Mouse (Mus musculus): Measurements from ENCODE around the gene Ist1.
A peak's percentile ranks its signal among the peaks of the same experiment; 100 is the strongest.

Ist1 gene

DNA sequence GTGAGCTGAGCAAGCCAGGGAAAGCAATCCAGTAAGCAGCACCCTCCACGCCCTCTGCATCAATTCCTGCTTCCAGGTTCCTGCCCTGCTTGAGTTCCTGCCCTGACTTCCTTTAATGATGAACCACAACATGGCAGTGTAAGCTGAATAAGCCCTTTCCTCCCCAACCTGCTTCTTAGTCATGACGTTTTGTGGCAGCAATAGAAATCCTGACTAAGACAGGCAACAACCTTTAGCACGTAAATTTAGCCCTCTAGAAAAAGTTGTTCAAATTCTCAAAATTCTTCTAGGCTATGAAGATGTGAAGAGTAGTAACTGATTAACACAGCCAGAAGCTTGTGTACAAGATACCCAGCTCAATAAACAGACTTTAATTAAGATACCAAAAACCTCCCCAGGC, 11.5 kb downstream of the Ist1 start:
- no peak for DNase-seq

GRCm38 (mm10) chr8:109675896-109676643, 17.0 kb downstream of the Ist1 start:
- no peak for DNase-seq

GRCm38 (mm10) chr8:109673596-109673995, 19.5 kb downstream of the Ist1 start:
- DNase-seq: peak; percentile 25

DNA sequence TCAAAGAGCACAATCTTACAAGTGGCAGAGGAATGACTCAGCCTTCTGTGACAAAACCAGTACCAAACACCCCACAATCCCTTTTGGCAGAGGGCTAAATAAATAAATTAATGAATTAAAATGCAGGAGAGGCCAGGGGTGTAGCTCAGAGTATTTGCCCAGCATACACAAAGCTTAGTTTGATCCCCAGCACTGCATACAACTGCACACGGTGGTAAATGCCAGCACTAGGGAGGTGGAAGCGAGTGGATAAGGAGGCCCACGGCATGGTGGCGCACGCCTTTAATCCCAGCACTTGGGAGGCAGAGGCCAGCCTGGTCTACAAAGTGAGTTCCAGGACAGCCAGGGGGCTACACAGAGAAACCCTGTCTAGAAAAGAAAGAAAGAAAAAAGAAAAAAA, 20.4 kb downstream of the Ist1 start:
- DNase-seq: no peak

GRCm38 (mm10) chr8:109666616-109667015, 26.4 kb downstream of the Ist1 start:
- no peak for DNase-seq

DNA sequence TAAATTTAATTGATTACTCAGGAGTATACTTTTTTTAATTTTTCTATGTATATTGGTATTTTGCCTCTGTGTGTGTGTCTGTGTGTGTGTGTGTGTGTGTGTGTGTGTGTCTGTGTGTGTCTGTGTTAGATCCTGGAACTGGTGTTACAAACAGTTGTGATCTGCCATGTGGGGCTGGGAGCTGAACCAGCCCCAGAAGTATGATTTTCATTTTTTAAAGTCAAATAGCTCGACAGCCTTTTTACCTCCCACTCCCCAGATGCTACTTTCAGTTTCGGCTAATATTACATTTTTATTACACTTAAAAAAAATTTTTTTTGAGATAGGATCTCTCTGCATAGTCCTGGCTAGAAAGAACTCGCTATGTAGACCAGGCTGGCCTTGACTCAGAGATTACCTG, 30.7 kb downstream of the Ist1 start:
- no peak for DNase-seq

DNA sequence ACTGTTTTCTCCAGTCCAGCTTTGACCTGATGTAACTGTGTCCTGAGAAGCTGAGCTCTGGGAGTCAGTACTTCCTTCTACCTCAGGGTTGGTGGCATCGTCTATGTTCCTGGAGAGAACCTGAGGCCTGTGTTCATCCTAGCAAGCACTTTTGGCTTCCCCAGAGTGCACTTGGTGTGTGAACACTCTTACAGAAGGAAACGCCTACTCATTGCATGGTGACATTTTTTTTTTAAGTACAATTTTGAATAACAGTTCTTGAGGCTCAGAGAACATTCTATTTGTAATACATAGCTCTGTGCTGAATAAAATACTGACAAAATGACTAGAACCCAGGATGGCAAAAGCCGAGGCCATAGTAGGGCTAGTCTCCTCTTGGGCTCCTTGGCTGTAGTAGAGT, 36.2 kb downstream of the Ist1 start:
- DNase-seq: no peak

- DNase-seq: no peak
Measured at GRCm38 (mm10) chr8:109650801-109651200, 42.3 kb downstream of the Ist1 start.

DNA sequence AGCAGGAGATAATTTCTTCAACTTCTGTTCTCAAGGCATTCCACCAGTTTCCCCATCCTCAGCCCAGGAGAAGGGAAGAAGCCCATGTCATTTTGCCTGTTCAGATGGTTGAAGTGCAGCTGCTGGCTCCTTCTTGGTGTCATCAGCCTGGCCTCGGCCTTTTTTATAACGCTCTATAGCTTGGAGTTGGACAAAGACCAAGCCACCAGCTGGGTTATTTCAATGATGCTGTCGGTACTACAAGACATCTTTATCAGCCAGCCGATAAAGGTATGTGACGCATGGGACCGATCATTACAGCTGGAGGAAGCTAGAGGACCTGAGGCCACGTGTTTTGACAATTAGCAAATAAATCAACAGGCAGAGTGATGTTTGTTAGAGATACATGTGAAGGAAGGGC, 44.6 kb downstream of the Ist1 start:
- no peak for DNase-seq

GRCm38 (mm10) chr8:109647331-109647730, 45.7 kb downstream of the Ist1 start:
- no peak for DNase-seq

- DNase-seq: no peak
Measured at GRCm38 (mm10) chr8:109641236-109641635, 51.8 kb downstream of the Ist1 start.

DNA sequence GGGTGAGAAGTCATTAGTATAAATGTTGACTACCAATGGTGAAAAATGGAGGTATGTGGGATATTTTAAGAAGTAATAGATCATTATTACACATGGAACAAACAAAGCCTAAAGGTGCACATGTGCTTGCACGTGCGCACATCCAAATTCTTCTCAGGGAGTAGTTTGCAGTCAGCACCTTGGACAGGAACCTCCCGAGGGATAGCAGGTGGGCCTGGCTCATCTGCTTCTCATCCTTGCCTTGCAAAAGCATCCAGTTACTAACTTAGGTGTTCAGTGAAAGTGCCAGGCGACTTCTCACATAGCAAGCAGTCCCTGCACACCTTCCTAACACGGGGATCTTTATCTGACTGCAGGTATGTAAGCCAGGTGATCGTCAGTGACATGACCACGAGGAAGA, 52.6 kb downstream of the Ist1 start:
- no peak for DNase-seq

DNA sequence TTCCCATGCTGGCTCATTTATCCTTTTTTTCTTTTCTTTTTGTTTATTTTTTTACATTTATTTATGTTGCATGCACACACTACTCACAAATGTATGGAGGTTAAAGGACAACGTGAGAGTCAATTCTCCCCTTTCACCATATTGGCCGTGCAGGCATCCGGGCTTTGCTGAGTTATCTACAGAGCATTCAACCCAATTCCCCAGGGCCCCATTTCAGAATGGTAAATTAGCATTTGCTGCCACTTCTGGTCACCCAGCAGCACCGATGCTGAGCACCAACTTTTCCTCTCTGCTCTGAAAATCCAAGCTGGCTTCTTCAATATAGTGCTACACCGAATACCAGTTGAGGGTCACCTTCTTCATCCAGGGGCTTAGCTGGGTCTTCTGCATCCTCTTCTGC, 54.2 kb downstream of the Ist1 start:
- no peak for DNase-seq

DNA sequence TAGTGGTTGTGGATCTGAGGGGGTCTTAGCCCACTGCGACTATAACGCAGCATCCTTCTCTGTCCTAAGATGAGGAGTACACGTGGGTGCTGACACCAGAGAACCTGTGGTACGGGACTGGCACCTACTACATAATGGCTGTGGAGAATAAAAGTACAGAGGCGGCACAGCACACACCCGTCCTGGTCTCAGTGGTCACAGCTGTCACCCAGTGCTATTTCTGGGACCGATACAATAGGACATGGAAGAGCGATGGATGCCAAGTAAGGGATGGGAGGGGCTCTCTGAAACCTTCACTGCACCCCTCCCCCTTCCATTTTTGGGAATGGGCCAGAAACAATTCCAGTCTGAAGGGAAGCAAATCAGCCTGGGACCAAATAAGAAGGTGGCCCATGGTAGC, 57.9 kb downstream of the Ist1 start:
- no peak for DNase-seq

- DNase-seq: no peak
Measured at GRCm38 (mm10) chr8:109632498-109632897, 60.6 kb downstream of the Ist1 start.

- DNase-seq: no peak
Measured at GRCm38 (mm10) chr8:109628638-109629037, 64.4 kb downstream of the Ist1 start.

All from lung, postnatal 36 days (tissue).